Mouse (Mus musculus) E14TG2a.4 (cell line): Measurements from ENCODE around the gene Coro2b.
A peak's percentile ranks its signal among the peaks of the same experiment; 100 is the strongest.

Experiments used
- H3K27me3 ChIP-seq: 2 replicates; pipeline ENCODE4 v1.6.1; 2014; ENCODE audit warnings: low read length, control low read depth; ENCODE audit not compliant: insufficient read depth
- H3K36me3 ChIP-seq: 2 replicates; pipeline ENCODE4 v1.6.1; 2014; ENCODE audit warnings: low read length, control low read depth; ENCODE audit not compliant: insufficient read depth
- H3K4me1 ChIP-seq: replicated peaks from 2 replicates; pipeline ENCODE4 v1.6.1; 2014; ENCODE audit warnings: low read depth, low read length, control low read depth
- H3K4me3 ChIP-seq: replicated peaks from 2 replicates; pipeline ENCODE4 v1.5.1; 2014; ENCODE audit warnings: mild to moderate bottlenecking, low read length
- H3K9me3 ChIP-seq: 2 replicates; pipeline ENCODE4 v1.6.1; 2014; ENCODE audit warnings: low read length, control low read depth
- CTCF ChIP-seq: conservative IDR thresholded peaks from 2 replicates; pipeline ENCODE4 v1.5.1; 2014; ENCODE audit warnings: low read length
- NANOG ChIP-seq: IDR thresholded peaks from 2 replicates; pipeline ENCODE4 v1.6.1; 2014; ENCODE audit warnings: borderline replicate concordance, low read length, mixed read lengths
- POU5F1 ChIP-seq: IDR thresholded peaks from 2 replicates; pipeline ENCODE4 v1.6.1; 2014; ENCODE audit warnings: low read length, borderline replicate concordance

The Coro2b gene

GRCm38 (mm10) chr9:62370648-62371280 lies 166.1 kb downstream of the Coro2b start:
- TF ChIP-seq NANOG (no peak), POU5F1 (no peak), CTCF (no peak)
- peaks cover 76% of the 10 kb centered on the region for H3K36me3 ChIP-seq

GRCm38 (mm10) chr9:62370186-62370585 lies 166.7 kb downstream of the Coro2b start:
- Histone ChIP-seq H3K4me3 (peak overlapping the region; percentile 13; the same call in 1 of the 2 replicates), H3K4me1 (peaks cover 99% of the 10 kb centered on the region), H3K9me3 (no peaks in the 10 kb centered on the region), H3K36me3 (peaks cover 75% of the 10 kb centered on the region), H3K27me3 (no peaks in the 10 kb centered on the region)
- TF ChIP-seq CTCF (no peak), POU5F1 (no peak), NANOG (no peak)

More at GRCm38 (mm10) chr9:62370648-62371280, 166.1 kb downstream of the Coro2b start:
- no peaks in the 10 kb centered on the region for H3K9me3 ChIP-seq
- H3K27me3 ChIP-seq, result no peaks in the 10 kb centered on the region
- no peak overlapping the region for H3K4me3 ChIP-seq
- peaks cover 99% of the 10 kb centered on the region for H3K4me1 ChIP-seq
